Mouse (Mus musculus): ENCODE measurements at regions not wholly inside any gene's neighbourhood (a gene's known extent, or its start where the extent isn't known, plus 50 kb on each side); places are given as distances from the start of the nearest gene placed in this dataset.
A peak's percentile ranks its signal among the peaks of the same experiment; 100 is the strongest.

GRCm38 (mm10) chr3:38034138-38034537 lies 309.8 kb upstream of the Gm5148 start:
- no peak for ATAC-seq

- ATAC-seq: no peak
Observed at GRCm38 (mm10) chr3:38014768-38015167, 290.5 kb upstream of the Gm5148 start.

- ATAC-seq: no peak
Observed at GRCm38 (mm10) chr3:38009168-38009567, 284.9 kb upstream of the Gm5148 start.

GRCm38 (mm10) chr3:38008321-38008720 lies 284.0 kb upstream of the Gm5148 start:
- ATAC-seq: no peak

- no peak for ATAC-seq
Observed at GRCm38 (mm10) chr3:38007626-38008025, 283.3 kb upstream of the Gm5148 start.

GRCm38 (mm10) chr3:38002275-38002674 lies 278.0 kb upstream of the Gm5148 start:
- ATAC-seq: no peak

- no peak for ATAC-seq
Observed at GRCm38 (mm10) chr3:37999779-38000178, 275.5 kb upstream of the Gm5148 start.

- ATAC-seq: no peak
Observed at GRCm38 (mm10) chr3:37997998-37998397, 273.7 kb upstream of the Gm5148 start.

GRCm38 (mm10) chr3:37989992-37990391 lies 265.7 kb upstream of the Gm5148 start:
- no peak for ATAC-seq

- no peak for ATAC-seq
Observed at GRCm38 (mm10) chr3:37987775-37988505, 263.6 kb upstream of the Gm5148 start.

GRCm38 (mm10) chr3:37987007-37987774 lies 262.9 kb upstream of the Gm5148 start:
- no peak for ATAC-seq

GRCm38 (mm10) chr3:37984706-37985105 lies 260.4 kb upstream of the Gm5148 start:
- ATAC-seq: no peak

- peak; percentile 80 for ATAC-seq
Observed at GRCm38 (mm10) chr3:37981481-37982180, 257.3 kb upstream of the Gm5148 start.

GRCm38 (mm10) chr3:37979871-37980270 lies 255.6 kb upstream of the Gm5148 start:
- no peak for ATAC-seq

GRCm38 (mm10) chr3:37978481-37978880 lies 254.2 kb upstream of the Gm5148 start:
- ATAC-seq: peak; percentile 74

GRCm38 (mm10) chr3:37977453-37977852 lies 253.2 kb upstream of the Gm5148 start:
- no peak for ATAC-seq

GRCm38 (mm10) chr3:37976566-37976965 lies 252.3 kb upstream of the Gm5148 start:
- no peak for ATAC-seq

- ATAC-seq: peak; percentile 6
Observed at GRCm38 (mm10) chr3:37975194-37975756, 251.0 kb upstream of the Gm5148 start.

- no peak for ATAC-seq
Observed at GRCm38 (mm10) chr3:37972931-37973330, 248.6 kb upstream of the Gm5148 start.

- no peak for ATAC-seq
Observed at GRCm38 (mm10) chr3:37971240-37971639, 246.9 kb upstream of the Gm5148 start.

- peak; percentile 92 for ATAC-seq
Observed at GRCm38 (mm10) chr3:37968654-37969053, 244.4 kb upstream of the Gm5148 start.

- ATAC-seq: no peak
Observed at GRCm38 (mm10) chr3:37965221-37965620, 240.9 kb upstream of the Gm5148 start.

GRCm38 (mm10) chr3:37964083-37964482 lies 239.8 kb upstream of the Gm5148 start:
- ATAC-seq: no peak
